Mouse (Mus musculus): ENCODE measurements at regions not wholly inside any gene's neighbourhood (a gene's known extent, or its start where the extent isn't known, plus 50 kb on each side); places are given as distances from the start of the nearest gene placed in this dataset.

- TF ChIP-seq CTCF (IDR thresholded peaks at IDR 0.05; ENCODE audit: insufficient read depth, low read length) (no peak), POLR2A (IDR thresholded peaks at IDR 0.05; ENCODE audit: borderline replicate concordance, extremely low read depth, low read depth, low read length) (no peak)
These were observed 54.5 kb upstream of the Creb5 start for GRCm38 (mm10) chr6:53232616-53233015.
